Mouse (Mus musculus): ENCODE measurements around the gene Vegfa. TPM values are rescaled to one million over a fixed set of nuclear protein-coding genes. Genes with fewer than 3 reads are reported as not detected.
"Not testable (repeated sequence)": the region's sequence is repeated elsewhere in the genome, so short reads cannot be mapped to it uniquely, and the experiment has no call there.

Gene Vegfa
- polyA plus RNA-seq, 1 experiment from 2014 or later, result 5.0 TPM

DNA sequence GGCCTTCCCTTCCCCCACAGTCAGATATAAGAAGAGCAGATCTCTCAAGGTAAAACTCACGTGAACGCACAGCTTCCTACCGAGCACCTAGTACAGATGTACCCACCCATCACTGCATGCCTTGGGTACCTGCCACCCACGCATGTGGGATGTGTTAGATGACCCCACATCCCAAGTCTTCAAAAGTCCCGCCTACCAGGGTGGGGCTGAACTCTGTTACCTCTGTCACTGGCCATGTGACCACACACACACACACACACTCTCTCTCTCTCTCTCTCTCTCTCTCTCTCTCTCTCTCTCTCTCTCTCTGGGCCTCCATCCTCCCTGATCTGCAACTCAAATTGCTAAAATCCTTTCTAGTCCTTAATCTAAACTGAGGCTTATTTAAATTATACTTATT is 27.7 kb downstream of the Vegfa start:
- Histone ChIP-seq H3K4me2 (ENCODE audit: low read depth, low read length) (no peak overlapping the region), H3K9ac (replicated peaks; ENCODE audit: low read depth, low read length) (no peak overlapping the region), H3K9me3 (ENCODE audit: control insufficient read depth, low read length) (no peaks in the 10 kb centered on the region), H3K27ac (ENCODE audit: low read depth, low read length) (no peak overlapping the region), H3K4me3 (ENCODE audit: low read depth, low read length) (no peak overlapping the region), H3K36me3 (ENCODE audit: control insufficient read depth, insufficient read depth, low read length) (no peaks in the 10 kb centered on the region), H3K4me1 (ENCODE audit: control insufficient read depth, insufficient read depth, low read length) (no peaks in the 10 kb centered on the region), H3K27me3 (ENCODE audit: control insufficient read depth, insufficient read depth, low read length) (no peaks in the 10 kb centered on the region)
- ATAC-seq (ENCODE audit: low read depth), result no peak
- WGBS, result 88% methylated on average over 5 of the region's 5 CpGs

DNA sequence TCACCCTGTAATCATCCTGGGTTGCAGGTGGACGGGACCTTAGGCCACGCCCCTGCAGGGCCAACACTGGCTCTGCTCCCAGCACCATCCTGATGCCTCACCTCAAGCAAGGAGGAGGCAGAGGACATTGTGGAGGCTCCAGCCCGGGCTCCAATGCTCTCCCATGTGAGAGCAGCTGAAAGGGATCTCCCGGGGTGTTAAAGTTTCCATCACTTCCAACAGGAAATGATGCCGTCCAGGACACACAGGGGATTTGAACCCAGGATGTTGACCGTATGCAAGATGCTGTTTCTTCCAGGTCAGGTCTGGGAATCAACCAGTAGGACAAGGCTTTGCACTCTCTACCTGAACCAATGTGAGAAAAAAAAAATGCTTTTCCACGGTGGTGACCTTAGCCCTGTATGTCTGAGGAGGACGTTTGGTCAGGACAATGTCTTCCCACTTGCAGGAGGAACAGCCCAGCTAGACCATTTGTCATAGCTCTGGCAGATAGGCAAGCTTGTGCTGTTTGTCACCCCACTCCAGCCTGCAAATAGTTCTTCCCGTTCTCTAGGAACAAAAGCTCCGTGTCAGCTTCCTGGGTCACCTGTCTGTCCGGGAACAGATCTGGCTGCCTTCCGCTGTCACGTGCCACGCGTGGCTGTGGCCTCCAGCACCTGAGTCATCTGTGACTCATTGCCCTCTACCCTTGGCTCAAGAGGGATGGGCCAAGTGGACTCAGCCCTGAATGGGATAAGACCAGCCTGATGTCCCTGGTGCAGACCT is 28.3 kb downstream of the Vegfa start:
- H3K4me2 ChIP-seq (ENCODE audit: low read depth, low read length), result no peak overlapping the region
- no peaks in the 10 kb centered on the region for H3K9me3 ChIP-seq (ENCODE audit: control insufficient read depth, low read length)
- no peak overlapping the region for H3K27ac ChIP-seq (ENCODE audit: low read depth, low read length)
- no peak overlapping the region for H3K9ac ChIP-seq (replicated peaks; ENCODE audit: low read depth, low read length)
- H3K27me3 ChIP-seq (ENCODE audit: control insufficient read depth, insufficient read depth, low read length), result no peaks in the 10 kb centered on the region
- no peaks in the 10 kb centered on the region for H3K36me3 ChIP-seq (ENCODE audit: control insufficient read depth, insufficient read depth, low read length)
- H3K4me3 ChIP-seq (ENCODE audit: low read depth, low read length), result no peak overlapping the region
- WGBS, result 80% methylated on average over 15 of the region's 15 CpGs
- ATAC-seq (ENCODE audit: low read depth), result no peak
- no peaks in the 10 kb centered on the region for H3K4me1 ChIP-seq (ENCODE audit: control insufficient read depth, insufficient read depth, low read length)

DNA sequence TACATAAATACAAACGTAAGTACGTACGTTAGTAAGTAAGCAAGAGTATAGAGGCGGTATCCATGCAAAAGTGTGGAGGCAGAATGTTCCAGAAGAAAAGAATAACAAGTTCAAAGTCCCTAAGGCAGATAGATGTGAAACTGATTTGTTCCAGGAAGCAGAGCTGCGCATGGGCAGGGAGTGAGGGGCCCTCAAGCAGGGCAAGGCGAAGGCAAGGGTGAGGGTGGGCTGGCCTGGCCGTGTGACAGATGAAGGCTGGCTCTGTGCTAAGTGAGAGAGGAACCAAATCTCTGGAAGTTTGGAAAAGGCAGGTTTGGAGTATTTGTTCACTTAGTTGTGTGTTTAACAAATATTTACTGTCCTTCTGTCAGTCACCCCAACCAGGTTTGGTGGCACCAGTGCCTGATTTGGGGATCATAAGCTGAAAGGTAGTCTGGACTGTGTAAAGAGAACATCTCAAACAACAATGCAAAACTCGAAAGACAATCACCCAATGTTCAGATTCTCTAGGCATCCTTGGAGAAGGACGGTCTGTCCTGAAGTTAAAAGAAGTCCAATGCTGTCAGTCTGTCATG is 32.7 kb downstream of the Vegfa start:
- no peak overlapping the region for H3K27ac ChIP-seq (ENCODE audit: low read depth, low read length)
- H3K4me2 ChIP-seq (ENCODE audit: low read depth, low read length), result no peak overlapping the region
- no peak overlapping the region for H3K4me3 ChIP-seq (ENCODE audit: low read depth, low read length)
- H3K36me3 ChIP-seq (ENCODE audit: control insufficient read depth, insufficient read depth, low read length), result no peaks in the 10 kb centered on the region
- WGBS, result 85% methylated on average over 9 of the region's 9 CpGs
- no peak overlapping the region for H3K9ac ChIP-seq (replicated peaks; ENCODE audit: low read depth, low read length)
- H3K27me3 ChIP-seq (ENCODE audit: control insufficient read depth, insufficient read depth, low read length), result no peaks in the 10 kb centered on the region
- no peak for ATAC-seq (ENCODE audit: low read depth)
- H3K4me1 ChIP-seq (ENCODE audit: control insufficient read depth, insufficient read depth, low read length), result no peaks in the 10 kb centered on the region
- H3K9me3 ChIP-seq (ENCODE audit: control insufficient read depth, low read length), result no peaks in the 10 kb centered on the region

DNA sequence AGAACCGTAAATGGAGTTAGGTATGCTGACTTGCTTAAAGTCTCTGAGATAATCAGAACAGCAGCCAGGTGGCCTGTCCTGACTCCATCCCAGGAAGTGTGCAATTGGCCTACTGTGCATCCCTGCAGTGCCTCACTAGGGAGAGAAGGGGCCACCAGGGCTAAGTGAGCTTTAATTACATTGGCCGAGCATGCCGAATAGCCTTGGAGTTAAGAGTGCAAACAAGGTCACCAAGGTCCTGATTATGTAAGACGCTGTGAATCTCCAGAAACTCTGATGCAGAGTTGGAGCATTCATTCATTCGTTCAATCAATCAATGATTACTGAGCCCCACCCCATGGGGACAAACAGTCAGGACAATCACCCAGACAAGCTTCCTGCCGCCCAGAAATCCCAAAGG is 33.8 kb downstream of the Vegfa start:
- H3K4me3 ChIP-seq (ENCODE audit: low read depth, low read length), result no peak overlapping the region
- no peak overlapping the region for H3K4me2 ChIP-seq (ENCODE audit: low read depth, low read length)
- no peak overlapping the region for H3K9ac ChIP-seq (replicated peaks; ENCODE audit: low read depth, low read length)
- no peak for ATAC-seq (ENCODE audit: low read depth)
- no peaks in the 10 kb centered on the region for H3K9me3 ChIP-seq (ENCODE audit: control insufficient read depth, low read length)
- no peaks in the 10 kb centered on the region for H3K27me3 ChIP-seq (ENCODE audit: control insufficient read depth, insufficient read depth, low read length)
- no peak overlapping the region for H3K27ac ChIP-seq (ENCODE audit: low read depth, low read length)
- no peaks in the 10 kb centered on the region for H3K36me3 ChIP-seq (ENCODE audit: control insufficient read depth, insufficient read depth, low read length)
- no peaks in the 10 kb centered on the region for H3K4me1 ChIP-seq (ENCODE audit: control insufficient read depth, insufficient read depth, low read length)
- 11% methylated on average over 6 of the region's 6 CpGs for WGBS

DNA sequence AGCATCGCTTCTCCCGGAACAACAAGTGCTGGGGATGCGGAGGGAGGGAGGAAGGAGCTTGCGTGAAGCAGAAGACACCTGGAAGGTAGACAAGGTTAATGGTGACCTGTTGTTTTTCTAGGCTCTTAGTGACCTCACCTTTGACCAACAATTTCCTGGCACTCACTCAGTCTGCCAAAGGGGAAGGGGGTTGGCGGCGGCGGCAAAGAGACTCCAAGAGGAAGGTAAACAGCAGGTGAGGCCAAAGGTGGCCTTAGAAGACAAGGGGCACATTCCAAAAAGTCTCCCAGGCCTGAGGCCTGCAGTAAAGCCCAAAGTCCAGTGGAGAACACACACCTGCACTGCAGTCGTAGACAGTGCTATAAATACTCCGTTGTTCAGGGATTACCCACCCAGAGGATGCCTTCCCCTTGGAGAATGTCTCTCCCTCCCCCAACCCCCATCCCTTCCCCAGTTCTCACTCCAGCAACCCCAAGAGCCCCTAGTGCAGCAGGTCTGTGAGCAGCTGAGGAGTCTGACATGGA is 35.2 kb downstream of the Vegfa start:
- Histone ChIP-seq H3K9me3 (ENCODE audit: control insufficient read depth, low read length) (no peaks in the 10 kb centered on the region), H3K36me3 (ENCODE audit: control insufficient read depth, insufficient read depth, low read length) (no peaks in the 10 kb centered on the region), H3K27me3 (ENCODE audit: control insufficient read depth, insufficient read depth, low read length) (no peaks in the 10 kb centered on the region), H3K4me2 (ENCODE audit: low read depth, low read length) (no peak overlapping the region), H3K27ac (ENCODE audit: low read depth, low read length) (no peak overlapping the region), H3K4me3 (ENCODE audit: low read depth, low read length) (no peak overlapping the region), H3K4me1 (ENCODE audit: control insufficient read depth, insufficient read depth, low read length) (no peaks in the 10 kb centered on the region), H3K9ac (replicated peaks; ENCODE audit: low read depth, low read length) (no peak overlapping the region)
- no peak for ATAC-seq (ENCODE audit: low read depth)
- 85% methylated on average over 9 of the region's 9 CpGs for WGBS

DNA sequence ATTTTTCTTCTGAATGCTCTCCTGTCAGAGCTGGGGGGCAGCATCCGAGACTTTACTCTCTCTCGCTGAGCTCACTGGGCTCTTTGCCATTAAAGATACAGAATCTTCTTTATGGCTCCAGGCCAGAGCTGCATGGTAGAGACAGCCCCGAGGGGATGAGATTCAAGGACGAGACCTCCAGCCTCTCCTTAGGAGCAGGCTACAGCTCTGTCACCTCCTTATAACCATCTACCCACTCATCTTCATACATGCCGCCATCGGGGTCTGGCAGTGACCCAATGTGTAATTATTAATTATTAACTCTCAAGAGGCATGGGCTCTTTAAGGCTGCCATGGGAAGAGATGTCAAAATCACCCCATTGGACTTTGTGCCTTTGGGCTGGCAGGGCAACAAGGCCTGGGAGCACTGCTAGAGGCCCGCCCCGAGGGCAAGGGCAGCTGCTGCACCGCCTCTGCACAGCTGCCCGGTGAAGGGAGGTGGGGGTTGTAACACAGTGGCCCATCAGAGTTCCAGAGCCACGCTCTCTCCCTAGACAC is 37.8 kb downstream of the Vegfa start:
- Histone ChIP-seq H3K4me2 (ENCODE audit: low read depth, low read length) (no peak overlapping the region), H3K9me3 (ENCODE audit: control insufficient read depth, low read length) (no peaks in the 10 kb centered on the region), H3K27me3 (ENCODE audit: control insufficient read depth, insufficient read depth, low read length) (no peaks in the 10 kb centered on the region), H3K4me3 (ENCODE audit: low read depth, low read length) (no peak overlapping the region), H3K4me1 (ENCODE audit: control insufficient read depth, insufficient read depth, low read length) (no peaks in the 10 kb centered on the region), H3K27ac (ENCODE audit: low read depth, low read length) (no peak overlapping the region), H3K9ac (replicated peaks; ENCODE audit: low read depth, low read length) (no peak overlapping the region), H3K36me3 (ENCODE audit: control insufficient read depth, insufficient read depth, low read length) (no peaks in the 10 kb centered on the region)
- no peak for ATAC-seq (ENCODE audit: low read depth)
- WGBS, result 71% methylated on average over 11 of the region's 11 CpGs

DNA sequence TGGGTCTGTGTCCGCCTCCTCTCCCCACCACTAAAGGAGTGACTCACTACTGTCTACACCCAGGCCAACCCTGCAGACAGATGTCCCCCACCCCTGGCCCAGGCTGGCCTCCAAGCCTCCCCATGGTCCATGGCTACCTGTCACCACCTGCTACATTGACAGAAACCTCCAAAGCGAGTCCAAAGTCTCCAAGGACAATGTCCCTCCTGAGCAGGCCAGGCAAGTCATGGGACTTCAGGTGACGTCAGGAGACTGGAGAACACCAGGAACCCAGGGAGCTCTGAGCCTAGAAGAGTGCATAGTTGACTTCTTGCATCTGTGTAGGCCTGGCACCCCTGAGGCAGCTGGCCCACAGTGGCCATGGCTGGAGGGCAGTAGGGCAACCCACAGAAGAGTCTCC is 45.3 kb downstream of the Vegfa start:
- WGBS, result 89% methylated on average over 3 of the region's 3 CpGs
- no peak overlapping the region for H3K9ac ChIP-seq (replicated peaks; ENCODE audit: low read depth, low read length)

DNA sequence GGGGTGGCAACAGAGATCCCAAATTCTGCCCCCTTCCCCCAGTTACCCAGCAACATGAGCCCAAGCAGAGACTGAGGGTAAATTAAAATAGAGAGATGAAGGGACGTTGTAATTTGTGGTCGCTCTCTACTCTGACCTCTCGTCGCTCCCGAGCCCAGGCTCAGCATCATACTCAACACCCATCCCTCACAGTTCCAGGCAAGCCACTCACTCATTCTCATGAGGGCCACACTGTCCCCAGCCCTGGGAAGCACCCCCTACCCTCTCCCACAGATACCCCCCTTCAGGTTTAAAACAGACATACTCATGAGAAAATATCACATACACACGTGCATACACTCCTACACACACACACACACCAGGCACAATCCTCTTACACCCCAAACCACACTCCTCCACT is 45.8 kb downstream of the Vegfa start:
- 88% methylated on average over 6 of the region's 6 CpGs for WGBS
- H3K4me2 ChIP-seq (ENCODE audit: low read depth, low read length), result no peak overlapping the region
- no peaks in the 10 kb centered on the region for H3K9me3 ChIP-seq (ENCODE audit: control insufficient read depth, low read length)
- H3K36me3 ChIP-seq (ENCODE audit: control insufficient read depth, insufficient read depth, low read length), result no peaks in the 10 kb centered on the region
- no peak for ATAC-seq (ENCODE audit: low read depth)
- no peak overlapping the region for H3K9ac ChIP-seq (replicated peaks; ENCODE audit: low read depth, low read length)
- H3K4me3 ChIP-seq (ENCODE audit: low read depth, low read length), result no peak overlapping the region
- H3K27ac ChIP-seq (ENCODE audit: low read depth, low read length), result no peak overlapping the region
- no peaks in the 10 kb centered on the region for H3K27me3 ChIP-seq (ENCODE audit: control insufficient read depth, insufficient read depth, low read length)
- H3K4me1 ChIP-seq (ENCODE audit: control insufficient read depth, insufficient read depth, low read length), result no peaks in the 10 kb centered on the region

More for the DNA sequence above, 45.3 kb downstream of the Vegfa start:
- Histone ChIP-seq H3K27me3 (ENCODE audit: control insufficient read depth, insufficient read depth, low read length) (no peaks in the 10 kb centered on the region), H3K4me3 (ENCODE audit: low read depth, low read length) (no peak overlapping the region), H3K36me3 (ENCODE audit: control insufficient read depth, insufficient read depth, low read length) (no peaks in the 10 kb centered on the region), H3K4me1 (ENCODE audit: control insufficient read depth, insufficient read depth, low read length) (no peaks in the 10 kb centered on the region), H3K9me3 (ENCODE audit: control insufficient read depth, low read length) (no peaks in the 10 kb centered on the region), H3K27ac (ENCODE audit: low read depth, low read length) (no peak overlapping the region), H3K4me2 (ENCODE audit: low read depth, low read length) (no peak overlapping the region)
- ATAC-seq (ENCODE audit: low read depth), result no peak

DNA sequence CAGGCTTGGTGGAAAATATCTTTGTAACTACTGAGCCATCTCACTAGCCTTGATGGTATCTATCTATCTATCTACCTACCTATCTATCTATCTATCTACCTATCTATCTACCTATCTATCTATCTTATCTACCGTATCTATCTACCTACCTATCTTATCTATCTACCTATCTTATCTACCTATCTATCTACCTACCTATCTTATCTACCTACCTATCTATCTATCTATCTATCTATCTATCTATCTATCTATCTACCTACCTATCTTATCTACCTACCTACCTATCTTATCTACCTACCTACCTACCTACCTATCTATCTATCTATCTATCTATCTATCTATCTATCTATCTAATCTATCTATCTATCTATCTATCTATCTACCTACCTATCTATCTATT is 49.0 kb downstream of the Vegfa start:
- H3K36me3 ChIP-seq (ENCODE audit: control insufficient read depth, insufficient read depth, low read length); H3K27ac ChIP-seq (ENCODE audit: low read depth, low read length); H3K4me2 ChIP-seq (ENCODE audit: low read depth, low read length); H3K4me1 ChIP-seq (ENCODE audit: control insufficient read depth, insufficient read depth, low read length); H3K4me3 ChIP-seq (ENCODE audit: low read depth, low read length); ATAC-seq (ENCODE audit: low read depth); H3K9me3 ChIP-seq (ENCODE audit: control insufficient read depth, low read length); H3K9ac ChIP-seq (replicated peaks; ENCODE audit: low read depth, low read length); H3K27me3 ChIP-seq (ENCODE audit: control insufficient read depth, insufficient read depth, low read length): not testable (repeated sequence)
- WGBS, result 97% methylated on average over 1 of the region's 1 CpGs
